Mouse (Mus musculus) CD4-positive, CD25-positive, alpha-beta regulatory T cell (primary cell): ENCODE measurements around the gene Large2. TPM values are rescaled to one million over a fixed set of nuclear protein-coding genes. Genes with fewer than 3 reads are reported as not detected.

Experiments
- polyA plus RNA-seq: library from polyadenylated mRNA; unstranded; fragments of 100-300 nt; shearing (Covaris generic); gene quantifications from one replicate; pipeline ENCODE4 v1.2.1, GENCODE M21; 2017

The Large2 gene
- polyA plus RNA-seq: 1.1 TPM

GRCm38 (mm10) chr2:92374514-92374913 lies at the start of gene Large2, which contains the start of gene Pex16:
Large2 (minus strand) TSS chr2:92374869.
Pex16 (plus strand) TSS chr2:92374676.

DNA sequence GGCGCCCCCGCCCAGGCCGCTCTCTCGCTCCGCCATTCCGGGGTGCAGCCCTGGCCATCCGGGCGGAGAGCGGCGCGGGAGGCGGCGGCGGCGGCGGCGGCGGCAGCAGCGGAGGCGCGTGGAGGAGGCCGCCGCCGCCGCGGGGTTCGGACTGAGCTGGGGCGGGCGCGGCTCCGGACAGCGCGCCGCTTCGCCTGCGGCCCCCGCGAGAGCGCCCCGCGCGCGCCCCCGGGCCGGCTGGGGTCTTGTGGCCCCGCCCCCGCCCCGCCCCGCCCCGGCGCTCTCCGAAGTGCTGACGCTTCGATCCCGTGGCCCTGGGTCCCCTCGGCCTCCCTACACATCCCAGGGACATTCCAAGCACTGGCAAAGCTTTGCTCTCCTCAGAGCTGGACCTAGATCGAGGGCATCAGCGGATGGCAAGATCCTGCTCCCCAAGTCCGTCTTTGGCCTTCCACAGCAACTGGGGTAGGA lies 26.5 kb upstream of the Large2 start, which contains the start of gene Mapk8ip1:
TSS of gene Mapk8ip1 (minus strand) at position 173 of the 471 bp plus-strand sequence.

DNA sequence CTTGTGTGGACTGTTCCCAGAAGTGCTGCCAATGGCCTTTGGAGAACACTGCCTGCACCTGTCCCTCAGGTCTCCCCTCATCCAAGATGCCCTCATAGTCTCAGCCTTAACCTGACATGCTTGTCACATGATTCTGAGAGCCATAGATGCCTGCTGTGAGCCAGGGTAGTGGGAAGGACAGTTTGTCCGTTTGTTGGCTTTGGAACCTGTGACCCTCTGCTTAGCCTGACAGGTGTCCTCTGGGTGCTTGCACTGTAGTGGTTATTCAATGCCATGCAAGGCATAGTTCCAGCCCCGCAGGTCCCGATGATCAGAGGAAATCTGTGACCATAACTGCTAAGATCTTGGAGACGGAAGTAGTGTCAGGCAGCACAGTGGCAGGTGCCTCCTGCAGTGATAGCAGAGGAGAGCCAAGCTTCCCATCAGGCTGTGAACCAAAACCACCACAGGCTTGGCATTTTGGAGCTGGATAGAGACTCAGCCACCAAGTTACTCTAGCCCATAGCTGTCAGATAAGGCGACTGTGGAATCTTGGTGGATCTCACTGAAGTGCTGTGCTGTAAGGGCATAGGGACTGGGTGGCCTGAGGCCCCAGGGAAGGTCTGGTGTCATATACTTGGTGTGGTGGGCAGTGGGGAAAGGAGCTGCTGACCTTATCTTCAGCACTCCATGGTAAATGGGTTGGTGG lies 7.4 kb upstream of the Large2 start, which contains the start of gene 1700029I15Rik:
TSS of gene 1700029I15Rik (plus strand) at position 638 of the 688 bp plus-strand sequence.

Other genes with a start within 250 kb of the Large2 start
- gene Pex16, start 193 bp downstream of the Large2 start, polyA plus RNA-seq: 51.9 TPM
- gene 1700029I15Rik, start 7.7 kb upstream of the Large2 start, polyA plus RNA-seq: 7.1 TPM
- gene Mapk8ip1, start 26.4 kb upstream of the Large2 start, polyA plus RNA-seq: 1.3 TPM
- 21.3 TPM for gene Cry2, start 59.2 kb upstream of the Large2 start, polyA plus RNA-seq
- 73.4 TPM for gene Slc35c1, start 85.7 kb upstream of the Large2 start, polyA plus RNA-seq
- not detected for gene Chst1, start 224.8 kb upstream of the Large2 start, polyA plus RNA-seq